Mouse (Mus musculus) cerebellum, adult 2 months (tissue): Measurements from ENCODE around the gene Copg1. TPM values are rescaled to one million over a fixed set of nuclear protein-coding genes. Genes with fewer than 3 reads are reported as not detected.
A peak's percentile ranks its signal among the peaks of the same experiment; 100 is the strongest.

Source experiments
- DNase-seq, 2 experiments: peaks; one replicate each; pipeline ENCODE4 v3.0.0; 2021
- H3K27ac ChIP-seq: fragments of 200-500 bp; 2 replicates; pipeline ENCODE4 v1.5.1; 2012; ENCODE audit warnings: low read length, control low read depth, inconsistent platforms; ENCODE audit not compliant: insufficient read depth
- H3K27me3 ChIP-seq: fragments of 200-500 bp; 2 replicates; pipeline ENCODE4 v1.6.1; 2012; ENCODE audit warnings: inconsistent platforms, mild to moderate bottlenecking, low read length, moderate library complexity; ENCODE audit not compliant: control insufficient read depth, insufficient read depth
- H3K4me1 ChIP-seq: fragments of 200-500 bp; 2 replicates; pipeline ENCODE4 v1.6.1; 2011; ENCODE audit warnings: low read length; ENCODE audit not compliant: control insufficient read depth, insufficient read depth
- H3K4me3 ChIP-seq: fragments of 200-500 bp; replicated peaks from 2 replicates; pipeline ENCODE3; 2011; ENCODE audit warnings: mild to moderate bottlenecking, low read depth, low read length, control low read depth; ENCODE audit not compliant: insufficient read depth
- CTCF ChIP-seq: fragments of 200-500 bp; IDR thresholded peaks from 2 replicates; pipeline ENCODE4 v1.5.1; 2011; ENCODE audit warnings: low read depth, mild to moderate bottlenecking, control low read depth, low read length, moderate library complexity, borderline replicate concordance; ENCODE audit not compliant: insufficient read depth
- POLR2A ChIP-seq: fragments of 200-500 bp; IDR thresholded peaks from 2 replicates; pipeline ENCODE4 v1.6.1; 2011; ENCODE audit warnings: low read length, control low read depth, borderline replicate concordance; ENCODE audit not compliant: insufficient read depth
- WGBS: fragments of 180-500 bp; shearing (Covaris S2); methylation state at CpG from one replicate; pipeline ENCODE4 v1.1.7; 2018; 5-methylcytosine and 5-hydroxymethylcytosine counted together
- polyA plus RNA-seq: library from polyadenylated mRNA; depleted of rRNA; stranded (reverse); fragments of >200 nt; gene quantifications from 2 replicates; pipeline ENCODE4 v1.2.3, GENCODE M21; 2012; rRNA removed

Copg1 gene
- 262 and 265 TPM in 2 replicates for polyA plus RNA-seq

- WGBS: under 1% methylated on average over 31 of the region's 31 CpGs
- Histone ChIP-seq H3K27ac (peak within 1 kb of the TSS; percentile 26; the same call in 1 of the 2 replicates), H3K4me3 (peak within 1 kb of the TSS; percentile 81), H3K4me1 (peaks cover 5% of the 10 kb centered on the region; the same call in 1 of the 2 replicates), H3K27me3 (no peaks in the 10 kb centered on the region)
- DNase-seq: peak; percentile 100
- TF ChIP-seq CTCF: peak; percentile 85
- TF ChIP-seq POLR2A: peak; percentile 85; the same call in 1 of the 2 replicates
Measured at GRCm38 (mm10) chr6:87887594-87888233, at the start of gene Copg1. Copg1 (plus strand) TSS chr6:87887814.

GRCm38 (mm10) chr6:87838551-87839197 is 48.9 kb upstream of the Copg1 start, which contains the start of gene Isy1:
Isy1 (minus strand) TSS chr6:87838798.
- H3K27ac ChIP-seq: peak within 1 kb of the TSS; percentile 84
- peak within 1 kb of the TSS; percentile 65 for H3K4me3 ChIP-seq
- peak; percentile 96 to 97 for DNase-seq
- WGBS: under 1% methylated on average over 46 of the region's 46 CpGs
- TF ChIP-seq CTCF: no peak
- TF ChIP-seq POLR2A: peak; percentile 99
- no peaks in the 10 kb centered on the region; the same call in 1 of the 2 replicates for H3K4me1 ChIP-seq
- H3K27me3 ChIP-seq: no peaks in the 10 kb centered on the region

- no peaks in the 10 kb centered on the region for H3K27me3 ChIP-seq
- 60% methylated on average over 11 of the region's 11 CpGs for WGBS
- no peak overlapping the region for H3K27ac ChIP-seq
- H3K4me3 ChIP-seq: no peak overlapping the region
- DNase-seq: no peak
- TF ChIP-seq CTCF: no peak
- TF ChIP-seq POLR2A: no peak
- H3K4me1 ChIP-seq: peaks cover 4% of the 10 kb centered on the region; the same call in 1 of the 2 replicates
Measured at GRCm38 (mm10) chr6:87839797-87840341, 47.7 kb upstream of the Copg1 start.

GRCm38 (mm10) chr6:87841635-87842034 is 46.0 kb upstream of the Copg1 start:
- WGBS: 73% methylated on average over 8 of the region's 8 CpGs
- H3K4me1 ChIP-seq: peaks cover 8% of the 10 kb centered on the region; the same call in 1 of the 2 replicates
- H3K27me3 ChIP-seq: no peaks in the 10 kb centered on the region
- no peak for DNase-seq
- TF ChIP-seq CTCF (no peak), POLR2A (no peak)
- no peak overlapping the region for H3K4me3 ChIP-seq
- no peak overlapping the region for H3K27ac ChIP-seq

GRCm38 (mm10) chr6:87842254-87842653 is 45.4 kb upstream of the Copg1 start:
- Histone ChIP-seq H3K4me1 (peaks cover 13% of the 10 kb centered on the region; the same call in 1 of the 2 replicates), H3K27me3 (no peaks in the 10 kb centered on the region), H3K4me3 (no peak overlapping the region), H3K27ac (no peak overlapping the region)
- TF ChIP-seq CTCF (no peak), POLR2A (no peak)
- WGBS: 3% methylated on average over 1 of the region's 1 CpGs
- no peak for DNase-seq

GRCm38 (mm10) chr6:87845031-87845695 is 42.5 kb upstream of the Copg1 start:
- peak overlapping the region; percentile 34 for H3K4me3 ChIP-seq
- 25% methylated on average over 13 of the region's 13 CpGs for WGBS
- no peaks in the 10 kb centered on the region for H3K27me3 ChIP-seq
- H3K4me1 ChIP-seq: peaks cover 17% of the 10 kb centered on the region; the same call in 1 of the 2 replicates
- TF ChIP-seq POLR2A (no peak), CTCF (no peak)
- 0 out of 2 replicates have a peak overlapping the region, but pooled peaks have one; percentile 15 for H3K27ac ChIP-seq
- peak; percentile 71 to 81 for DNase-seq

GRCm38 (mm10) chr6:87846813-87847212 is 40.8 kb upstream of the Copg1 start:
- WGBS: 66% methylated on average over 1 of the region's 1 CpGs
- no peaks in the 10 kb centered on the region for H3K27me3 ChIP-seq
- peak in 1 of 2 experiments; percentile 24 for DNase-seq
- no peak overlapping the region for H3K4me3 ChIP-seq
- TF ChIP-seq CTCF (no peak), POLR2A (no peak)
- peaks cover 17% of the 10 kb centered on the region; the same call in 1 of the 2 replicates for H3K4me1 ChIP-seq
- H3K27ac ChIP-seq: no peak overlapping the region
